Mouse (Mus musculus): Measurements from ENCODE around the gene Nelfb. TPM values are rescaled to one million over a fixed set of nuclear protein-coding genes. Genes with fewer than 3 reads are reported as not detected.

The Nelfb gene
- total RNA-seq, 4 experiments from 2014 or later, result 58.4 to 64.2 (median 59.4) TPM

Other genes with a start within 250 kb of the Nelfb start
- gene Dph7, start 249.1 kb downstream of the Nelfb start, total RNA-seq (2022), result 10 to 100 TPM; 33.2 to 38.0 (median 35.5) TPM
- gene Mrpl41, start 236.4 kb downstream of the Nelfb start, total RNA-seq (2022), result 10 to 100 TPM; 73.6 to 77.5 (median 75.6) TPM
- gene Pnpla7, start 235.5 kb downstream of the Nelfb start, total RNA-seq (2022), result 10 to 100 TPM; 17.9 to 28.0 (median 26.6) TPM
- 100 to 1,000 TPM; 404 to 462 (median 421) TPM for gene Nsmf, start 157.1 kb downstream of the Nelfb start, total RNA-seq (2022)
- gene Entpd8, start 131.2 kb downstream of the Nelfb start, total RNA-seq (2022), result not detected
- gene Noxa1, start 116.3 kb downstream of the Nelfb start, total RNA-seq (2022), result not detected
- 10 to 100 TPM; 20.5 to 27.9 (median 23.4) TPM for gene Nrarp, start 30.7 kb downstream of the Nelfb start, total RNA-seq (2022)
- gene Tor4a, start 14.6 kb downstream of the Nelfb start, total RNA-seq (2022), result 1 to 10 TPM; 2.2 to 3.4 (median 2.5) TPM
- under 1 TPM in 3 of 4 experiments, not detected in 1; 0.23 to 0.82 (median 0.30) TPM for gene Stpg3, start 3.1 kb upstream of the Nelfb start, total RNA-seq (2022)
- gene Fam166a, start 7.3 kb upstream of the Nelfb start, total RNA-seq (2022), result 1 to 10 TPM in 1 of 4 experiments, not detected in 3; 1.4 TPM
- 100 to 1,000 TPM; 332 to 365 (median 345) TPM for gene Tubb4b, start 13.2 kb upstream of the Nelfb start, total RNA-seq (2022)
- not detected for gene Slc34a3, start 22.9 kb upstream of the Nelfb start, total RNA-seq (2022)
- gene Rnf224, start 25.3 kb upstream of the Nelfb start, total RNA-seq (2022), result not detected
- gene Rnf208, start 30.8 kb upstream of the Nelfb start, total RNA-seq (2022), result 100 to 1,000 TPM; 263 to 288 (median 266) TPM
- not detected for gene Cysrt1, start 31.0 kb upstream of the Nelfb start, total RNA-seq (2022)
- 1 to 10 TPM in 3 of 4 experiments, under 1 TPM in 1; 0.67 to 4.2 (median 3.4) TPM for gene AL732309.1, start 35.4 kb upstream of the Nelfb start, total RNA-seq (2022)
- gene Tmem203, start 44.0 kb upstream of the Nelfb start, total RNA-seq (2022), result 10 to 100 TPM; 31.7 to 38.3 (median 36.3) TPM
- gene Tprn, start 51.1 kb upstream of the Nelfb start, total RNA-seq (2022), result 10 to 100 TPM; 26.5 to 30.6 (median 28.6) TPM
- 10 to 100 TPM; 57.5 to 67.8 (median 62.1) TPM for gene Ssna1, start 60.9 kb upstream of the Nelfb start, total RNA-seq (2022)
- gene Anapc2, start 61.0 kb upstream of the Nelfb start, total RNA-seq (2022), result 100 to 1,000 TPM in 2 of 4 experiments, 10 to 100 TPM in 2; 88.6 to 111 (median 96.9) TPM
- gene Tmem210, start 76.7 kb upstream of the Nelfb start, total RNA-seq (2022), result not detected
- gene Lrrc26, start 78.4 kb upstream of the Nelfb start, total RNA-seq (2022), result not detected
- gene Grin1, start 107.7 kb upstream of the Nelfb start, total RNA-seq (2022), result 100 to 1,000 TPM; 390 to 399 (median 395) TPM
- gene Man1b1, start 120.8 kb upstream of the Nelfb start, total RNA-seq (2022), result 10 to 100 TPM; 57.3 to 64.7 (median 61.0) TPM
- gene Dpp7, start 144.9 kb upstream of the Nelfb start, total RNA-seq (2022), result 10 to 100 TPM; 35.1 to 50.7 (median 37.9) TPM
- gene Uap1l1, start 154.2 kb upstream of the Nelfb start, total RNA-seq (2022), result 10 to 100 TPM; 20.9 to 31.0 (median 25.8) TPM
- 1 to 10 TPM; 1.7 to 3.8 (median 2.3) TPM for gene Sapcd2, start 160.8 kb upstream of the Nelfb start, total RNA-seq (2022)
- gene Entpd2, start 184.4 kb upstream of the Nelfb start, total RNA-seq (2022), result 10 to 100 TPM; 13.1 to 17.5 (median 16.2) TPM
- gene Npdc1, start 187.9 kb upstream of the Nelfb start, total RNA-seq (2022), result 100 to 1,000 TPM; 307 to 332 (median 316) TPM
- gene Fut7, start 211.8 kb upstream of the Nelfb start, total RNA-seq (2022), result under 1 TPM in 2 of 4 experiments, not detected in 2; 0.40 to 0.84 TPM
- 100 to 1,000 TPM; 176 to 185 (median 183) TPM for gene Abca2, start 217.2 kb upstream of the Nelfb start, total RNA-seq (2022)
- 1 to 10 TPM in 2 of 4 experiments, not detected in 2; 1.2 to 1.6 TPM for gene Clic3, start 245.3 kb upstream of the Nelfb start, total RNA-seq (2022)
- 10 to 100 TPM; 67.2 to 88.0 (median 78.1) TPM for gene Paxx, start 249.6 kb upstream of the Nelfb start, total RNA-seq (2022)